Mouse (Mus musculus) spleen, postnatal 4 days (tissue): ENCODE measurements around the gene Gabrr1.
A peak's percentile ranks its signal among the peaks of the same experiment; 100 is the strongest.

Source experiments
- DNase-seq, 2 experiments: peaks; one replicate each; pipeline ENCODE4 v3.0.0; 2022; ENCODE audit warnings: low spot score in 2 of 2

Gene Gabrr1

DNA sequence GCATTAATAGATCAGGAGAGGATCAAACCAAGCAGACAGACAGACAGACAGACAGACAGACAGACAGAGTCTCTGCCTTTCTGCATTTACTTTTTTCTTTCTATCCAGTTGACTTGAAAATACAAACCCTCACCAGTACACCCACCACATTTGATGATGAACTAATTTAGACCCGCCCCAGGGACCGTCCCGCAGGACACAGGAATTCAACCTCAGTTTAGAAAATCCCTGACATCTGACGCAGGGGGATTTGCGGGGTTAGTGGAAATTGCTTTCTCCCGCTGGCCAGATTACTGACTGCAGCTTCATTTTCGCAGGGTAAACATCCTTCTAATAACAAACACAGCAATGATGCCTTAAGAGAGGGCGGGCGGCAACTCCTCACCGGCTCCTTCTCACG is at the start of gene Gabrr1:
Gene Gabrr1 (plus strand): TSS at position 301 of the 400 bp plus-strand sequence.
- DNase-seq = no peak

DNA sequence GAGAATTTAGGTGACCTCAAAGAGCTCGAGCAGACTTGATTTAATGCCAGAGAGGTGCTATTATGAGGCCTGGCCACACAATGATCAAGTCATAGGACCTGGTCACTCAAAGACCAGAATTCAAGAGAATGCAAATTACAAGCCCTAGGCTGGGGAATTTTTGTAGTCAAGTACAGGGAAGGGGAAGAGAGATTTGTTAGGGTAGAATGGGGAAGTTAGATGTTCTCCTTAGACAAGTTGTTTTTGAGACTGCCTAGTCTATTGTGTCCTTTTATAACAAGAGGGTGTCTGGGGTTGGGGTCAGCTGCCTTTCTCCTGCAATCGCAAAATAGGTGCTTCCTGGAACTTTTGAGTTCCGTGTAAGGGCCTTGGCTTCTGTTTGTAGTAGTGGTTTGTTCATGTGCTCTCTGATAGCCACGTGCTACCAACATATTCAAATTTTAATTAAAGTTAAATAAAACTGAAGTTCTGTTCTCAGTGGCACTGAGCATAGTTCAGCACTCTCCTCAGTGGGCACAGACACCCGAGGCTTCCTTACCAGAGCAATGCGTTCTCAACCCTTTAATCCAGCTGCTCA is 33.1 kb upstream of the Gabrr1 start:
- DNase-seq = no peak

DNA sequence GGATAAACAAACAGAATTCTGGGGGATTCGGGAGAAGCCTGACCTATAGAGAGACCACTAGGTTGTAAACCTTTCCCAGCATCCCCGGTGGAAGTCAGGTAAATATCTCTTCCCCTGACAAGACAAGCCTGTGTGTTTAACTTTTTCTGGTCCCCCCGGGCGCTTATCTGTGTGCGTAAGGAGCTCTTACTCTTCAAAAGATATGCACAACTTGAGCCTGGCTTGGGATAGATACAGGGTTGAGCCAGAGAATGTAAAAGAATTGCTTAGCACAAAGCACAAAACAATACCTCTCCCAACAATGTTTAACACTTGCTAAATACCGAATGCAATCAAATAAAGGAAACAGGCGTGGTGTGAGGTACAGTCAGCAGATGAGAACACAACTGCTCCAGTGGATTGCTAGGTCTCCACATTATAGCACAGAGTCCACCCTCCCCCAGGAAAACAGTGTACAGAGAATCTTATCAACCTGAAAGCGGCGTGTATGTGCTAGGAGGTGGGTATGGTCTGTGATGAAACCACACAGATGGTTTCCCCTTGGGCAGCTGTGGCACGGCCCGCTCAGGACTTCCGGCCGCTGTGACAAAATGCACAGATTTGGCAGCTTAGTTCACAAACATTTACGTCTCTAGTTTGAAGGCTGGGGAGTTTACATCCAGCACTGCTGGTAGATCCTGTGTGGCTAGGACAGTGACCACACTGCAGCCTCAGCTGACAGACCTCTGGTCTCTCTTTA is 22.4 kb upstream of the Gabrr1 start:
- DNase-seq = peak in 1 of 2 experiments; percentile 58

DNA sequence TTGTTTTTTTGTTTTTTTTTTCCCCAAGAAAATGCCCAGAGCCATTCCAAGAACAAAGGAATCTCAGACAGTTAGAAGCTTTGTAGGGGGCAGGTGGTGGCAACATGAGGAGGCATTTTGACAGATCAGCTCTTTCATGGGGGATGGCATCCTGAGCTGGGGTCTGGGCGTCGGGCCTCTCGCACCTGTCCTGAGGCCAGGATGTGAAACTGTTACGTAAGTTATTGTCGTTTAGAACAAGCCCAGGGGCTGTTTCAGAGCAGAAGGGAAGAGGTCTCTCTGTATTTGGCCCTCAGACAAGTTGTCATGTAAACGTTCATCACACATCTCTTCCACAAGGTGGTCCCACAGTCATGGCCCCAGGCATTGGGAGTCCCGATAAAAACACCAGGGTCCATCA is 21.5 kb upstream of the Gabrr1 start:
- DNase-seq = peak; percentile 24 to 64

DNA sequence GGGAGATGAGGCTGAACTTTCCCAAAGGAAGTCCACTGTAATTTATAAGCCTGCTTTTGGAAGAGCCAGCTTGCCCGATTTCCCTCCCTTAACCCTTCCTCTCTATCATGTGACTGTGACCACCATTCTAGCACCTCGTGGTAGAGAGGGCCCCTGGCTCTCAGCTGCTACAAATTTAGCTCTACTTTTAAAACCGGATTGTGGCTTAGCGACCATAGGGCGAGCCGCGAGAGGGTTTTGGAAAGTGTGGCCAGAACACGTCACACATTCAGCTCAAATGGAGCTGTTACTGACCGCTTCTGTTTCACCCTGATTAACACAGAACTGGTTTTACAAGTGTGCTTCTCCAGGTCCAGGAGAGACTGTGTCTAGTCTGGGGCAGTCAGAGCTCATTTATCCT is 21.0 kb upstream of the Gabrr1 start:
- peak; percentile 21 to 61 for DNase-seq

DNA sequence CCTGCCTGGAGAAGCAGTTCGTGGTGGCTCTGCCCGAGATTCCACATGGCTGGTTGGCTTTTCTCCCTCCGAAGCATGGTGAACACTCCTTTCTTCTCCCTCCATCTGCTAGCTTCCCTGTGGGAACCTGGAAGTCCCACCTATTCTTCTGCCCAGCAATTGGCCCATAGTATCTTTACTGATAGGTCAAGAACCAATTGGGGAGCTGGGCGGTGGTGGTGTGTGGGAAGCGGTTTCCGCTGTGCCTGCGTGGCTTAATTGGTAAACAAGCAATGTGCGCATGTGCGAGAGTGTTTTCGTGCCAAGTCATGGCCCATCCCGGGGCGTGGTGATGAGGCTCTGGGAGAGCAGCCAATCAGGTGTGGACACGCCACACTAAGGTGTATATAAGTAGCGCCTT is 19.5 kb upstream of the Gabrr1 start:
- peak in 1 of 2 experiments; percentile 56 for DNase-seq

DNA sequence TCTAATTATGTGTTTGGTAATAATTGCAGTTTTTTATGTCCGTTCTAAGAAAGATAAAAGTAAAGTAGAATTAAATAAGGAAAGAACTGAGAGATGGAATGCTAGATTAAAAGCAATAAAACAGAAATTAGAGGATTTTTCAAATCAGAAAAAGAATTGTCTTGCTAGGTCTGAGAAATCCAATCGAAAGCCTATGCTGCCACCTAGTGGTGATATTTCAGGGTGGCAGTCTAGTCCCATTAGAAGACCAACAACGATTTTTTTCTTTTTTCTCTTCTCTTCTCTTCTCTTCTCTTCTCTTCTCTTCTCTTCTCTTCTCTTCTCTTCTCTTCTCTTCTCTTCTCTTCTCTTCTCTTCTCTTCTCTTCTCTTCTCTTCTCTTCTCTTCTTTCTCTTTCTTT is 13.2 kb upstream of the Gabrr1 start:
- peak; percentile 73 to 88 for DNase-seq

DNA sequence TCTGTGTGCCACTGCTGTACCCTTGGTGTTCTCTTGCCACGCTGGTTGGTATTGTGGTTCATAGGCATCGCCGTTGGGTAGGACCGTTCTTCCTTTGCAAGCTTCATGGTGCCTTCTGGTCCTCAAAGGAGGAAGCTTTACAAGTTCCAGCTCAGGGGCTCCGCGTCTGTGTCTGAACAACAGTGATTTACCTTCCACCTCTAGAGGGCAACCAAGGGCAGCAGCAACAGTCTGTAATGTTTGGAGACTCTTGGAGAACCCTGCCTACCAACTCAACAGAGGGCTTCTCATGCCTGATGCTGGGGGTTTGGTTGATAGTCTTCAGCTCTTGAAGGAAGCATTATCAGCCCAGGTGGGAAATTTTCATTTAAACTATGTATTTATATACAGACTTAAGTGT is 7.8 kb upstream of the Gabrr1 start:
- DNase-seq = peak in 1 of 2 experiments; percentile 25

DNA sequence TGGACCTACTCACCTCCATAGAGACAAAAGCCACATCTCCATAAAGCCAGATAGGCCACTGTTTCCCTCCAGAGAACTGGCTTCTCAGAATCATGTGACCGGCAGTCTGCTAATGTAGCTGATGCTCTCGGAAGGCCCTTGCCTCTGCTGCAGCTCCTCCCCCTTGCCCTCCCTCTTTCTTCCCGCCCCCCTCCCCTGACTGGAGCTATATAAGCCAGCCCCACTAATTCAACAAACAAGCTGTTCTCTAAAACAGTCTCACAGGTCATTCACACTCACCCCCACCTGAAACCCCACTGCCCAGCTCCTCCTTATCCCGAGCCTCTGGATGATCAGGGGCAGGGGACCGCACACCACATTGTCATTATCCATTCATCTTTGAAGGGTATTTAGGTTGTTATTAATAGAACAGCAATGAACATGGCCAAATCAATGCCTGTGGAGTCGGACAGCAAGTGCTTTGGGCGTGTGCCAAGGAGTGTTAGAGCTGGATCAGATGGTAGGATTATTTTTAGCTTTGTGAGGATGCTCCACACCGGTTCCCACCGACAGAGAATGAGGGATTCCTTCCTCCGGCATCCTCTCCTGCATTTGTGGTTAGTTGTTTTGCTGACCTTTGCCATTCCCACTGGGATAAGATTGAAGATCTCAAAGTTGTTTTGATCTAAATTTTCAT is 6.8 kb upstream of the Gabrr1 start:
- no peak for DNase-seq

DNA sequence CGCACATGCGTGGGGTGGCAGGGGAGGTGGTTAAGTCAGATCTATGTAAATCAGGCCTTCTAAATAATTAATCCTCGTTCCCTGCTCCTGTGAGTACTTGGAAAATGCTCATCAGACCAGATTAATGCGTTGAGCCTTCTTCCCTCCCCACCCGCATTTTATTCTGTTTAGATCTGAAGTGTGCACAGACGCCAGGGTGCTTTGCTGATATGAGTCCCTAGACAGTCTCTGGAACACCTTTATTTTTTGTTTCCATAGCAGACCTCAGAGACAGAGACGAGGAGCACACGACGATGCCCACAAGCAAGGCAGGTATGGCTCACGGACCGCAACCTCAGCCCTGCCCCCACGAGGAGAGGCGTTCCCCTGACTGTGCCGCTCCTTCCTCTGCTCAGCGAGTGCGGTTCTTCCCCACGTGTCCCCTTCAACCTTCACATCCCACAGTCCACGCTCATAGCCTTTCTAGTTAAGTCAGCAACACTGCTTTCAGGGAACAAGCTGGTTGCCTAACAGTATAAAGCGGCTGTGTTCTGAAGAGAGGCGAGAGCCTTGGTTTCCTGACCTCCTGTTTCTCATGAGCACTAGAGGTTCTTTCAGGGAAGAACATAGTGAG is 14.5 kb downstream of the Gabrr1 start:
- no peak for DNase-seq

DNA sequence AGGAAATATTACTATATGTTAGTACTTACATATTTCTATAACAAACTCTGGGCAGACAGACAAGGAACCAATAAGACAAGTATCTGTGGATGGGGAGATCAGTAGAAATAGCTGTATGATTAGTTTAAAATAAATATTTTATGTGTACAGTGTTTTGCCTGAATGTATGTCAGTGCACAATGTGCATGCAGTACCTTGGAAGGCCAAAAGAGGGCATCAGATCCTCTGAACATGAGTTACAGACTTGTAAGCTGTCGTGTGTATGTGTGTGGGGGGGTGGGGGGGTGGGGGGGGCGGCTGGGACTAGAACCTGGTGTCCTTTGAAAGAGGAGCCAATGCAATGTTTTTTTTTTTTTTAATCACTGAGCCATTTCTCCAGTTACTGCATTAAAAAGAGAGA is 15.5 kb downstream of the Gabrr1 start:
- peak in 1 of 2 experiments; percentile 24 for DNase-seq

DNA sequence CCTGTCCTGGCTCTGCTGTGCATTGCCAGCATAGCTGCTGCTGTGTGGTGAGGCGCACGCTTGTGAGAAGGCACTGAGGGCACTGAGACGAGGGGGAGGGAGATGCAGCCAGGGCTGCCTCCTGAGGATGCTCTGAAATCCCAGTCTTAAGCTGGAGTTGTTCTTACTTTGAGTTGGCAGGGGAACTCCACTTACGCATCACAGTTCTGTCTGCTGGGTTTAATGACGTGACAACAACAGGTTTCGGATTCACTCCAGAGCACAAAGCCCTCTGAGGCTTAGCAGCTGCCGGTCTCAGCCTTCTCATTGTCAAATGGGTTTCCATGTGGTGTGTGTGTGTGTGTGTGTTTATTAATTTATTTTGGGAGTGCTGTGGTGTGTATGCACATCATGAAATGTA is 16.8 kb downstream of the Gabrr1 start:
- DNase-seq = no peak

DNA sequence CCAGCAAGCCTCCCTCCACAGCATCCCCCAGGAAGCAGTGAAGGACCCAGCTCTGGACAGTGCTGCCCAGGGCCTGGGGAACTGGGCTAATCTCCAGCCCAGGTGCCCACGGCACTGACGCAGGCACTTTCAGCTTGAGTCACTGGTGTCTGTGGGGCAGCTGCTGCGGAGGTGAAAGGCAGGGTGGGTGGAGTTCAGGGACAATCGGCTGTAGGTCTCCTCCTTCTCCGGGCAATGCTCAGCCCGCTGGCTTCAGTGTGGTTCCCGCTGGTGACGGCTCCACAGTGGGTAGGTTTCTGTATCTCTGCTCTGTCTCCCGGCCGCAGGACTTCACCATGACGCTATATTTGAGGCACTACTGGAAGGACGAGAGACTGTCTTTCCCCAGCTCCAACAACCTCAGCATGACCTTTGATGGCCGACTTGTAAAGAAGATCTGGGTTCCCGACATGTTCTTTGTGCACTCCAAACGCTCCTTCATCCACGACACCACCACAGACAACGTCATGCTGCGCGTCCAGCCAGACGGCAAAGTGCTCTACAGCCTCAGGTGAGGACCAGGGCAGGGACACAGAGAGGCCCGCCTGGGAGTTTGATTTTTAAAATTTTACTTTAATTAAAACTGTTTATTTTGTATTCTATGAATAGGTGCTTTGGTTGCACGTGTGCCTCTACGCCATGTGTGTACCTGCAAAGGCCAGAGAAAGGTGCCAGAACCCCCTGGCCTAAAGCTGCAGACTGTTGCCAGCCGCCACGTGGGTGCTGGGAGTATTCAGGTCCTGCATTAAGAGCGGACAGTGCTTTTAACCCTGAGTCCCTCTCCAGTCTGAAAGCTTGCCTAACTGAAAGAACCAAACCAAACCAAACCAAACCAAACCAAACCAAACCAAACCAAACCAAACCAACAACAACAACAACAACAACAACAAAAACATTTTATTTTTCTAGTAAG is 20.0 kb downstream of the Gabrr1 start:
- DNase-seq = no peak

DNA sequence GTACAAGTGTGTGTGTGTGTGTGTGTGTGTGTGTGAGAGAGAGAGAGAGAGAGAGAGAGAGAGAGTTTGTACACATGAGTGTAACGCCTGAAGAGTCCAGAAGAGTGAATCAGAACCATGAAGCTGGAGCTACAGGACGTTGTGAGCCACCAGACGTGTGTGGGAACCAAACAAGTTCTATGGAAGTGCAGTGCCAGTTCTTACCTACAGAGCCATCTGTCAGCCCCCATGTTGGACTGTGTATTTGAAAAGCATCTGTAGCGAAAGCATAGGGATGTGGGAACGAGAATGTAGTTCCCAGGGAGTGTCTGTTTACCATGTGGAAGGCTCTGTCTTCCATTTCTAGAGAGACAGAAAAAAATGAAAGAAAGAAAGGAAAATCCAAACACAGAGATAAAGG is 51.2 kb downstream of the Gabrr1 start:
- DNase-seq = no peak

DNA sequence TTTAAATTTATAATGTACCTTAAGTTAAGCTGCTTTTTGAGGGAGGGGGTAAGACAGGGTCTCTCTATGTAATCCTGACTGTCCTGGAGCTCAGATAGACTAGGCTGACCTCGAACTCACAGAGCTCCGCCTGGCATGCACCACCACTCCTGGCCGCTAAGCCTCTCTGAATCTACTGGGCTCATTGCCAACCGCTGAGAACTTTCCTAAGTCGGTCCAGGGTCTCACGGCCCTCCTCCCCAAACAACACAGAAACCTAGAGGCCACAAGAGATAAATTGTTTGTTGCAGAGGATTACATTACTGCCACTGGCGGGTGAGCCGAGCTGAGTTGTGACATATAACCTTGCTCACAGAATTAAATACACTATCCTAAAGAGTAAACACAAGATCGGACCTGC is 55.8 kb downstream of the Gabrr1 start:
- peak in 1 of 2 experiments; percentile 20 for DNase-seq

DNA sequence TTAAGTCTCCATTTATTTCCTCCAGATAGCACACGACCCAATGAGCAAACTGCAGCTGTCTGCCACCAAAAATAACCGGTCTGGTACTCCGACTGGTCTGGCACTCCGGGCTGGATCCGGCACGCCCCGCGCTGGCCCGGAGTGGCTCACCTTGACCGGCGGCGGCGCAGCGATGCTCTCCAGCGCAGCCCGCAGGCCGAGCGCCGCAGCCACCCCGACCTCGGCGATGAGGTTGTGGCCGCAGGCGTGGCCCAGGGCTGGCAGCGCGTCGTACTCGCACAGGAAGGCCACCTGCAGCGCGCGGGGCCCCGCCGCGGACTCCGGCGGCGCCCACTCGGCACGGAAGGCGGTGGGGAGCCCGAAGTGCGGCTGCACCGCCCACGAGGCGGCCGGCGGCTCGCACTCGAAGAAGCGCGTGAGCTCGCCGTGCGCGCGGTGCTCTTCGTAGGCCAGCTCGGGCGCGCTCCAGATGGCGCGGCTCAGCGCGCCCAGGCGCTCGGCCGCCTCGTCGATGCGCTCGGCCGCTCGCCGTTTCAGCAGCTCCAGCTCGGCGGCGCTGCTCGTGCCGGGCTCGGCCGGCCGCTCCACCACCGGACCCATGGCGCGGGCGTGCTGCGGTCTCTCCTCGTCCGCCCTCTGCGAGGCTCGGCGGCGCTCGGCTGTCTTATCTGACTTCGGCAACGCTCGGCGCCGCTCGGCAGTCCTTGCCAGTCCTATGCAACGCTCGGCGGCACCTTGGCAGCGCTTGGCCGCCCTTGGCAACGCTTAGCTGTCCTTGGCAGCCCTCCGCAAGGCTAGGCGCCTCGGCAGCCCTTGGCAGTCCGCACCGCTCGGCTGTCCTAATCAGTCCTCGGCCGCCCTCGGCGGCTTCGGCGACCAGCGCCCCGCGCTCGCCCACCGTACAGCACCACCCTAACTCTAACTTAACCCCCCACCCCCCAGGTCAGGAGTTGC is 56.7 kb downstream of the Gabrr1 start:
- peak; percentile 57 to 80 for DNase-seq

DNA sequence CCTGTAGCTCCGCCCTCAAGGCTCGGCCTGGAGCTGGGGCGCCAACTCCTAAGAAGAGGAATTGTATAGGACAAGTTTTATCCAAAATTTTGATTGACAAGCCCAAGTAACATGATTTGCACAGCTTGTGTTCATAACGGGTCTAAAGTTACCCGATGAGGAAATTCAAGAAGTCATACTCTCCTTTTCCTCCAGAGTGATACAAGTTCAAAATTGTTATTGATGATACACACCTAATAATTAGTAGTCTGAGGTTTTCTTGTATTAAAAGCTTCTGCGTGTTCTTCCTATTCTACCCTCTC is 57.4 kb downstream of the Gabrr1 start, which contains the start of gene Pm20d2:
Gene Pm20d2 (minus strand): TSS at position 3 of the 302 bp plus-strand sequence.
- no peak for DNase-seq

DNA sequence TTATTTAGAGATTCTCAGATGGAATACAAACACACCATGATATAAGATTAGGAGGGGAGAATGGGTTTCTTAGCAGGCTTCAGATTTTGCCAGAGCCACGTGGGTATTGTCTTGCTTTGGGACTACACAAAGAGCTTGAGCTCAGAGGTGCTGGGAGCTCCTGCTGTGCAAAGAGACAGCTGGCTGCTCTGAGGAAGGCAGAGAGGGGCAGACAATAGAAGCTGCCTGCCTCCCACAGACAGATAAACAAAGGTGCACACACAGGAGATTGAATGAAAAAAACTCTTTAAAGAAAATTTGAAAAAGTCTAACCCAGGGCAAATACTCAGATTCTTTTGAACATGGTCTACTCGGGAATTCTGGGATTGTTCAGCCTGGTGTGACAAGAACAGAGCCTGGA is 65.8 kb downstream of the Gabrr1 start:
- no peak for DNase-seq

DNA sequence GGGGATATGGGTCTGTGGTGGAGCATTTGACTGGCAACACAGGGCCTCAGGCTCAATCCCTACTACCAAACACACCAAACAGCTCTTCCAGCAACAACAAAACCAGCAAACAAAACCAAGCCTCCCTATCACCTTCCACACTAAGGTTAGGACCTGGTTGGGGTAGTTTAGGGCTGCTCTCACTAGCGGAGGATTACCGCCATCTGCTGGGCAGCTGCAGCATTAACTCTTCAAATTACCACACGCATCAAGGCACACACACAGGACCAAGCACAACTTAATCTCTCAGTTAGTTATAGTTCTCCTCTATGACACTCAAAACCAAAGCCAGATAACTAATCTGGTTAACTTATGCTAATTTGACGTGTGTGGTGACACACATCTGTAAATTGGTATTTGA is 72.4 kb downstream of the Gabrr1 start:
- peak; percentile 36 to 74 for DNase-seq

DNA sequence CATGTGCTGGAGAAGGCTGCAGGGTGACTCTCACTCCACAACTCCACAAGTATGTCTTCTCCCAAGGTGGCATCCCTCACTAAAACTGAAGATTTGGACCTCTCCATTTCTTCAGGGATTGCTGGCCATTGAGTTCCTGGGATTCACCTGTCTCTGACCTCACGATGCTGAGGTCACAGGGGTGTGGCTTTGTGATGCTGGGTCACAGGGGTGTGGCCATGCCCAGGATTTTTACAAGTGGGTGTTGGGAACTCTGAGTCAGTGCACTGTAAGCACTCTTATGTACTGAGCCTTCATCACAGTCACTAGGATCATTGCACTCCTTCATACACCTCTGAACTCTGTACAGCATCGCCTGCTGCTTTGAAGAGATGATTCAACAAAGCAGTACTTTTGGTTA is 75.2 kb downstream of the Gabrr1 start:
- no peak for DNase-seq
